Mouse (Mus musculus): Measurements from ENCODE around the gene Etfa.

The Etfa gene

GRCm38 (mm10) chr9:55539006-55539405, 27.0 kb upstream of the Etfa start:
- peaks cover 53% of the 10 kb centered on the region for H3K4me1 ChIP-seq (replicated peaks; ENCODE audit: low read depth, low read length)
- H3K9me3 ChIP-seq (ENCODE audit: low read length), result no peaks in the 10 kb centered on the region
- H3K4me3 ChIP-seq (replicated peaks; ENCODE audit: low read length), result no peak overlapping the region
- H3K36me3 ChIP-seq (ENCODE audit: insufficient read depth, low read length), result no peaks in the 10 kb centered on the region
- H3K27me3 ChIP-seq (ENCODE audit: insufficient read depth, low read length), result peaks cover 83% of the 10 kb centered on the region
- TF ChIP-seq CTCF (conservative IDR thresholded peaks at IDR 0.05; ENCODE audit: low read length), result no peak
- TF ChIP-seq NANOG (IDR thresholded peaks at IDR 0.05; ENCODE audit: borderline replicate concordance, low read length), result no peak
- TF ChIP-seq POU5F1 (IDR thresholded peaks at IDR 0.05; ENCODE audit: borderline replicate concordance, low read length), result no peak

DNA sequence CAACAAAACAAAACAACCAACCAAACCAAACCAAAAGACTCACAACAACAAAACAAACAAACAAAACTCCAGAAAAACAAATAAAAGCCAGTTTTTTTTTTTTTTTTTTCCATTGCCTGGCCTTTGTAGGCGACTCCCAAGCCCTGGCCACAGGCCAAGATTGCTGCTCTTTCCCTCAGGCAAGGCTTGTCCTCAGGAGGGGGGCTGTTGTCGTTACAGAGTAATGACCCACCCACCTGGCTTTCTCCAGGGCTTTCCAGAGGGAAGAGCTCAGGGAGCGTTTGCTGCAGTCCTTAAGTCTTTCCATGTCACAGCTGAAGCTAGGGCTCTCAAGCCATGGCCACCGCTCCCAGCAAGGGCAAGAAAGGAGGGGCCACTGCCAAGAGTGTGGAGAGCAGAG, 26.3 kb upstream of the Etfa start, which contains the start of gene Isl2:
Gene Isl2, plus strand, starts transcription at position 296 of the 400 bp plus-strand sequence.
- TF ChIP-seq POU5F1 (IDR thresholded peaks at IDR 0.05; ENCODE audit: borderline replicate concordance, low read length) (no peak), NANOG (IDR thresholded peaks at IDR 0.05; ENCODE audit: borderline replicate concordance, low read length) (no peak), CTCF (conservative IDR thresholded peaks at IDR 0.05; ENCODE audit: low read length) (no peak)
- no peaks in the 10 kb centered on the region for H3K9me3 ChIP-seq (ENCODE audit: low read length)
- peaks cover 46% of the 10 kb centered on the region for H3K4me1 ChIP-seq (replicated peaks; ENCODE audit: low read depth, low read length)
- peak within 1 kb of the TSS; percentile 43; the same call in 1 of the 2 replicates for H3K4me3 ChIP-seq (replicated peaks; ENCODE audit: low read length)
- H3K36me3 ChIP-seq (ENCODE audit: insufficient read depth, low read length), result no peaks in the 10 kb centered on the region
- H3K27me3 ChIP-seq (ENCODE audit: insufficient read depth, low read length), result peaks cover 78% of the 10 kb centered on the region

DNA sequence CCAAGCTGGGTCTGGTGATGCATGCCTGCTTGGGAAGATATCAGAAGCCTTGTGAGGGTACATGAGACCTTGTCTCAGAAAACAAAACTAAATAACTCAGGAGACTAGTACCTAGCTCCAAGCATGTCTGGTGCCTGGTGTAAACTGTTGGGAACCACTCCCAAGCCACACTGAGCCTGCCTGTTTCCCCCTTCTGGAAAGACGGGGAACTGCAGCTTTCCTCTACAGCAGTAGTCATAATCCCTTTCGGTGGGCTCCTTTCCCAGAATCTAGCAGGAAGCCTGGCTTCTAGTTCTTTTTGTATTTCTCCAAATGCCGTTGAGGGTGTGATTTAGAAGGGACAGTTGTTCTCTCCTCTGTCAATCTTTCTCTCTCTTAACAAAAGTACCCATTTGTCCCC, 23.9 kb upstream of the Etfa start:
- TF ChIP-seq NANOG (IDR thresholded peaks at IDR 0.05; ENCODE audit: borderline replicate concordance, low read length), result no peak
- TF ChIP-seq POU5F1 (IDR thresholded peaks at IDR 0.05; ENCODE audit: borderline replicate concordance, low read length), result no peak
- peak; percentile 89 for TF ChIP-seq CTCF (conservative IDR thresholded peaks at IDR 0.05; ENCODE audit: low read length)
- H3K4me1 ChIP-seq (replicated peaks; ENCODE audit: low read depth, low read length), result peaks cover 30% of the 10 kb centered on the region
- no peak overlapping the region for H3K4me3 ChIP-seq (replicated peaks; ENCODE audit: low read length)
- H3K9me3 ChIP-seq (ENCODE audit: low read length), result no peaks in the 10 kb centered on the region
- H3K36me3 ChIP-seq (ENCODE audit: insufficient read depth, low read length), result no peaks in the 10 kb centered on the region
- peaks cover 59% of the 10 kb centered on the region for H3K27me3 ChIP-seq (ENCODE audit: insufficient read depth, low read length)

GRCm38 (mm10) chr9:55525716-55526115, 13.7 kb upstream of the Etfa start:
- H3K4me1 ChIP-seq (replicated peaks; ENCODE audit: low read depth, low read length), result 0 out of 2 replicates have a peak, but pooled peaks cover 2% of the 10 kb centered on the region
- no peaks in the 10 kb centered on the region for H3K9me3 ChIP-seq (ENCODE audit: low read length)
- TF ChIP-seq NANOG (IDR thresholded peaks at IDR 0.05; ENCODE audit: borderline replicate concordance, low read length) (no peak), CTCF (conservative IDR thresholded peaks at IDR 0.05; ENCODE audit: low read length) (peak; percentile 96)
- no peak overlapping the region for H3K4me3 ChIP-seq (replicated peaks; ENCODE audit: low read length)
- no peaks in the 10 kb centered on the region for H3K36me3 ChIP-seq (ENCODE audit: insufficient read depth, low read length)
- H3K27me3 ChIP-seq (ENCODE audit: insufficient read depth, low read length), result peaks cover 17% of the 10 kb centered on the region

DNA sequence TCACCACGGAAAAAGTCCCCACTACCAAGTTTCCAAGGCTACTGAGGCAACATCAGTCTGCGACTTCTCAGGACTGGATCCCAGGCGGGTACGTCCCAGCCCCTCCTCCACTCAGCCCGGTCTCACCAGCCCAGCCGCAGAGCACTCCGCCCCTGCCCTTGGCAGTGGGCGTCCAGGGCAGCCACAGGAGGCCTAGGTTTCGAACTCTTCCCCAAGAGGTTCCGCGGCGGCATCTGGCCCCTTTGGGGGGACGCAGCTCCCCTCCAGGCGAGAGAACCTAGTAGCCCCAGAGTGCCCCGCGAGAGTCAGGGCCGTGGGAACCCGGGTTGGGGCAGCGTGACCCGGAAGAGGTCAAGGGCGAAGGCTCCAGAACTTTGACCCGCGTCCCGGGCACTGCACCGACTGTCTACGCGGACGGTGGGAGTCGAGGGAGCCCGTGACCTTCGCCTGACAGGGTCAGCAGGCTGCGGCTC, 486 bp downstream of the Etfa start:
- no peaks in the 10 kb centered on the region for H3K36me3 ChIP-seq (ENCODE audit: insufficient read depth, low read length)
- H3K27me3 ChIP-seq (ENCODE audit: insufficient read depth, low read length), result peaks cover 26% of the 10 kb centered on the region
- peaks cover 16% of the 10 kb centered on the region for H3K4me1 ChIP-seq (replicated peaks; ENCODE audit: low read depth, low read length)
- no peaks in the 10 kb centered on the region for H3K9me3 ChIP-seq (ENCODE audit: low read length)
- TF ChIP-seq POU5F1 (IDR thresholded peaks at IDR 0.05; ENCODE audit: borderline replicate concordance, low read length) (no peak), CTCF (conservative IDR thresholded peaks at IDR 0.05; ENCODE audit: low read length) (no peak), NANOG (IDR thresholded peaks at IDR 0.05; ENCODE audit: borderline replicate concordance, low read length) (no peak)
- H3K4me3 ChIP-seq (replicated peaks; ENCODE audit: low read length), result peak overlapping the region; percentile 91

DNA sequence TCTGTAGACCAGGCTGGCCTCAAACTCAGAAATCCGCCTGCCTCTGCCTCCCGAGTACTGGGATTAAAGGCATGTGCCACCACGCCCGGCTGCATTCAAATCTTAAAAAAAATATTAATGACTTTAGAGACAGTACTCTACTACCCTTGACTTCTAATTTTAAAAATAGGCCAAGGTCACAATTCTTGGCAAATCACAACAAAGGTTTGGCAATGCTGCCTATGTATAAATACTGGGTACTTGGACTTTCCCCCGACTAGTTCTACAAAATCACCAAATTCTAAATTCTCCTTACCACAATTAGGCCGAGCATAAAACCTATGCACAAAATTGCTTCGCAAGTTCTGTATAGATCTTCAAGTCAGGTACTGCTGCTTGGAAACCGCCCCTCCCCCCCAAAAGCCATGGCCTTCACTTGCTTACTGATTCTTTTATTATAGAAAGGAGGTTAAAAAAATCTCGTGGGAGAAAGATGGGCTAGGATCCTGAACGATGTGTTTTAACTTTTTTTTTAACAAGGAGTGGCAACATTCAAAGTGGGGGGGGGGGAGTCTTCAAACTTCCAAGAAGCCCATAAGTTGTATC, 1.3 kb downstream of the Etfa start:
- peaks cover 16% of the 10 kb centered on the region for H3K4me1 ChIP-seq (replicated peaks; ENCODE audit: low read depth, low read length)
- H3K27me3 ChIP-seq (ENCODE audit: insufficient read depth, low read length), result peaks cover 26% of the 10 kb centered on the region
- peak overlapping the region; percentile 91 for H3K4me3 ChIP-seq (replicated peaks; ENCODE audit: low read length)
- H3K9me3 ChIP-seq (ENCODE audit: low read length), result no peaks in the 10 kb centered on the region
- no peaks in the 10 kb centered on the region for H3K36me3 ChIP-seq (ENCODE audit: insufficient read depth, low read length)
- no peak for TF ChIP-seq CTCF (conservative IDR thresholded peaks at IDR 0.05; ENCODE audit: low read length)
- TF ChIP-seq POU5F1 (IDR thresholded peaks at IDR 0.05; ENCODE audit: borderline replicate concordance, low read length), result no peak
- TF ChIP-seq NANOG (IDR thresholded peaks at IDR 0.05; ENCODE audit: borderline replicate concordance, low read length), result no peak

GRCm38 (mm10) chr9:55509731-55510130, 2.3 kb downstream of the Etfa start:
- H3K4me1 ChIP-seq (replicated peaks; ENCODE audit: low read depth, low read length), result peaks cover 16% of the 10 kb centered on the region
- TF ChIP-seq NANOG (IDR thresholded peaks at IDR 0.05; ENCODE audit: borderline replicate concordance, low read length), result no peak
- TF ChIP-seq CTCF (conservative IDR thresholded peaks at IDR 0.05; ENCODE audit: low read length), result no peak
- TF ChIP-seq POU5F1 (IDR thresholded peaks at IDR 0.05; ENCODE audit: borderline replicate concordance, low read length), result no peak
- no peaks in the 10 kb centered on the region for H3K9me3 ChIP-seq (ENCODE audit: low read length)
- H3K4me3 ChIP-seq (replicated peaks; ENCODE audit: low read length), result no peak overlapping the region
- H3K36me3 ChIP-seq (ENCODE audit: insufficient read depth, low read length), result no peaks in the 10 kb centered on the region
- H3K27me3 ChIP-seq (ENCODE audit: insufficient read depth, low read length), result peaks cover 20% of the 10 kb centered on the region

DNA sequence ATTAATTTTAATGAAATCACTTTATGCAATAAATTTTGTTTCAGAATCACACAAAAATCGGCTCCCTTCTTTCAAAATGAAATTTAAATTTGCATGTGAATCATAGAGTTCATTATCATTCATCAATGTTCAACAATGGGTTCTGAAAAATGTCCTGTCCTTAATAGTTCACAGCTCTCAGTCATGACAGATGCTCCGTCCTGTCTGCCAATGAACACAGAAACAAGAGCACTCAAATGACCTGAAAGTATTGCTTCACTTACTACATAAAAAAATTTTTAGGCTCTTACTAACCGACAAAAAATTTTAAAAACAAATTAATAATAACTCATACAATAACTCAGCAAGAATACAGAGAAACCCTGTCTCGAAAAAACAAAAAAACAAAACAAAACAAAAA, 3.3 kb downstream of the Etfa start:
- Histone ChIP-seq H3K36me3 (ENCODE audit: insufficient read depth, low read length) (no peaks in the 10 kb centered on the region), H3K9me3 (ENCODE audit: low read length) (no peaks in the 10 kb centered on the region), H3K4me3 (replicated peaks; ENCODE audit: low read length) (no peak overlapping the region), H3K27me3 (ENCODE audit: insufficient read depth, low read length) (peaks cover 9% of the 10 kb centered on the region), H3K4me1 (replicated peaks; ENCODE audit: low read depth, low read length) (peaks cover 16% of the 10 kb centered on the region)
- TF ChIP-seq POU5F1 (IDR thresholded peaks at IDR 0.05; ENCODE audit: borderline replicate concordance, low read length) (no peak), NANOG (IDR thresholded peaks at IDR 0.05; ENCODE audit: borderline replicate concordance, low read length) (no peak), CTCF (conservative IDR thresholded peaks at IDR 0.05; ENCODE audit: low read length) (no peak)

- TF ChIP-seq CTCF (conservative IDR thresholded peaks at IDR 0.05; ENCODE audit: low read length) (no peak), NANOG (IDR thresholded peaks at IDR 0.05; ENCODE audit: borderline replicate concordance, low read length) (no peak), POU5F1 (IDR thresholded peaks at IDR 0.05; ENCODE audit: borderline replicate concordance, low read length) (no peak)
- H3K36me3 ChIP-seq (ENCODE audit: insufficient read depth, low read length), result no peaks in the 10 kb centered on the region
- peaks cover 16% of the 10 kb centered on the region for H3K4me1 ChIP-seq (replicated peaks; ENCODE audit: low read depth, low read length)
- no peaks in the 10 kb centered on the region for H3K9me3 ChIP-seq (ENCODE audit: low read length)
- no peak overlapping the region for H3K4me3 ChIP-seq (replicated peaks; ENCODE audit: low read length)
- peaks cover 4% of the 10 kb centered on the region; the same call in 1 of the 2 replicates for H3K27me3 ChIP-seq (ENCODE audit: insufficient read depth, low read length)
Measured at GRCm38 (mm10) chr9:55507922-55508321, 4.1 kb downstream of the Etfa start.

All from E14TG2a.4 (cell line).